28 mouse cellular contexts compared by ENCODE assay signal in the genomic region with DNA sequence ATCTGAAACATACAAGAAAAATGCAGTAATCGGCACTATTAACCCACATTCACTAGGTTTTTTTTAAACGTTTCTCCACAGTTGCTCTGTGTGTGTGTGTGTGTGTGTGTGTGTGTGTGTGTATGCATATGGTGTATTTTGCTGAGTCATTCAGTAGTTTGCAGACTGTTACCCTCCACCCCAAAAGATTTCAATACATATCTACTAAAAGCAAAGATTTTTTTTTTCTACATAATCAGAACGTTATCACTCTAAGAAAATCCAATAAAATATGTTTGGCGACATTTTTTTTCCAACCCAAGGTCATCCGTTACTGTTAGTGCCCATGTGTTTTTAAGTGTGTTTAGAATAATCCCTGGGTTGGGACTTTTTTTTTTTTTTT. TPM values are rescaled to one million over a fixed set of nuclear protein-coding genes. Genes with fewer than 3 reads are reported as not detected.
DNase-seq lines count a peak whose midpoint lies in the region; ATAC-seq and TF ChIP-seq lines count a peak whose summit lies in the region.
"Had no signal": no experiment of that assay in that cellular context is flagged by ENCODE, and none has a peak within 500 bp of the region (broad histone marks: within the 10 kb centered on the region; RNA-seq: fewer than 3 reads in every experiment).

No protein-coding gene starts in this region.

- peak; percentile 84 for DNase-seq in midbrain, embryonic 11.5 days (ENCODE audit: low spot score, missing footprints)
- DNase-seq in midbrain, embryonic 10.5 days (ENCODE audit: low spot score), result no peak
- peak; percentile 7 for DNase-seq in MN1 (ENCODE audit: low spot score)
- no peak for DNase-seq in layer of hippocampus, postnatal 25 days (ENCODE audit: extremely low spot score in 1 of 2, low spot score in 1 of 2)
- DNase-seq: adrenal gland, adult 8-10 months; adrenal gland, postnatal 25 days; cerebellum, adult 11-12 months; cerebellum, adult 8-10 months; cerebellum, postnatal 10 days; cerebellum, postnatal 36 days; embryo, embryonic 11 days; gastrocnemius, postnatal 25 days; heart, adult 18-20 months; heart, postnatal 10 days; heart, postnatal 36 days had no signal

- H3K27ac ChIP-seq in midbrain, embryonic 11.5 days (ENCODE audit: low read depth, low read length), result no peak overlapping the region
- H3K27ac ChIP-seq in midbrain, embryonic 10.5 days (replicated peaks), result no peak overlapping the region
- peak overlapping the region; percentile 16 for H3K27ac ChIP-seq in ES-Bruce4 (ENCODE audit: insufficient read depth, low read length)
- H3K27ac ChIP-seq: embryonic facial prominence, embryonic 10.5 days; embryonic facial prominence, embryonic 13.5 days; forebrain, embryonic 12.5 days; heart, embryonic 15.5 days had no signal

- H3K4me1 ChIP-seq in midbrain, embryonic 11.5 days (ENCODE audit: control insufficient read depth, insufficient read depth, low read length), result peaks cover 2% of the 10 kb centered on the region; the same call in 1 of the 2 replicates
- H3K4me1 ChIP-seq in midbrain, embryonic 10.5 days, result peaks cover 15% of the 10 kb centered on the region
- H3K4me1 ChIP-seq in ES-Bruce4 (ENCODE audit: control insufficient read depth, insufficient read depth, low read length), result no peaks in the 10 kb centered on the region

- H3K4me3 ChIP-seq in midbrain, embryonic 11.5 days (ENCODE audit: low read depth, low read length), result no peak overlapping the region
- no peak overlapping the region for H3K4me3 ChIP-seq in midbrain, embryonic 10.5 days
- H3K4me3 ChIP-seq in ES-Bruce4 (ENCODE audit: low read depth, low read length), result no peak overlapping the region
- H3K4me3 ChIP-seq: erythroblast, embryonic 14.5 days had no signal

- H3K27me3 ChIP-seq in midbrain, embryonic 11.5 days (ENCODE audit: control insufficient read depth, insufficient read depth, low read length), result no peaks in the 10 kb centered on the region; the same call in 1 of the 2 replicates
- peaks cover 10% of the 10 kb centered on the region for H3K27me3 ChIP-seq in midbrain, embryonic 10.5 days (ENCODE audit: low read depth, poor library complexity, severe bottlenecking)
- no peaks in the 10 kb centered on the region for H3K27me3 ChIP-seq in ES-Bruce4 (ENCODE audit: control insufficient read depth, insufficient read depth, low read length, poor library complexity, severe bottlenecking)
- H3K27me3 ChIP-seq: embryonic facial prominence, embryonic 13.5 days; forebrain, embryonic 12.5 days; forebrain, embryonic 15.5 days; heart, embryonic 12.5 days; heart, embryonic 15.5 days; hindbrain, embryonic 13.5 days had no signal

- ATAC-seq in midbrain, embryonic 11.5 days (ENCODE audit: low FRiP score), result no peak
- ATAC-seq in megakaryocyte-erythroid progenitor cell, adult 5-6 weeks (replicated peaks; ENCODE audit: low FRiP score, low TSS enrichment, poor library complexity, severe bottlenecking), result no peak
- ATAC-seq: activated CD4-positive, CD25-positive, alpha-beta regulatory T cell, adult 4 months; forebrain, embryonic 15.5 days; hindbrain, embryonic 16.5 days had no signal

- no peaks in the 10 kb centered on the region for H3K9me3 ChIP-seq in midbrain, embryonic 11.5 days (ENCODE audit: control insufficient read depth, low read length)
- H3K9me3 ChIP-seq in midbrain, embryonic 10.5 days (replicated peaks), result no peaks in the 10 kb centered on the region
- H3K9me3 ChIP-seq in ES-Bruce4 (replicated peaks; ENCODE audit: control insufficient read depth, insufficient read depth, low read length, poor library complexity, severe bottlenecking), result no peaks in the 10 kb centered on the region
- H3K9me3 ChIP-seq: embryonic facial prominence, embryonic 10.5 days; embryonic facial prominence, embryonic 13.5 days; forebrain, embryonic 12.5 days; forebrain, embryonic 15.5 days; heart, embryonic 12.5 days; heart, embryonic 15.5 days; hindbrain, embryonic 10.5 days; hindbrain, embryonic 13.5 days had no signal

- WGBS in midbrain, embryonic 11.5 days, result 84% methylated on average over 5 of the region's 5 CpGs
- 86% methylated on average over 5 of the region's 5 CpGs for WGBS in midbrain, embryonic 10.5 days

- TF ChIP-seq POLR2A in ES-Bruce4 (IDR thresholded peaks at IDR 0.05; ENCODE audit: insufficient read depth, low read length), result no peak

- no peak overlapping the region for H3K4me2 ChIP-seq in midbrain, embryonic 11.5 days

- TF ChIP-seq EP300 in ES-Bruce4 (IDR thresholded peaks at IDR 0.05; ENCODE audit: insufficient read depth, low read depth, low read length), result no peak

- H3K36me3 ChIP-seq in midbrain, embryonic 11.5 days (ENCODE audit: control insufficient read depth, insufficient read depth, low read length), result no peaks in the 10 kb centered on the region
- no peaks in the 10 kb centered on the region for H3K36me3 ChIP-seq in midbrain, embryonic 10.5 days
- no peaks in the 10 kb centered on the region for H3K36me3 ChIP-seq in ES-Bruce4 (ENCODE audit: control insufficient read depth, insufficient read depth, low read length, poor library complexity, severe bottlenecking)
- H3K36me3 ChIP-seq: embryonic facial prominence, embryonic 10.5 days; embryonic facial prominence, embryonic 13.5 days; forebrain, embryonic 12.5 days; forebrain, embryonic 15.5 days; heart, embryonic 12.5 days; heart, embryonic 15.5 days; hindbrain, embryonic 10.5 days; hindbrain, embryonic 13.5 days had no signal

- H3K9ac ChIP-seq in midbrain, embryonic 11.5 days (ENCODE audit: low read length), result no peak overlapping the region
- H3K9ac ChIP-seq in ES-Bruce4 (ENCODE audit: low read depth, poor library complexity, severe bottlenecking), result 0 out of 2 replicates have a peak overlapping the region, but pooled peaks have one; percentile 84

- no peak for TF ChIP-seq CTCF in ES-Bruce4 (IDR thresholded peaks at IDR 0.05; ENCODE audit: low read depth, low read length)

RNA-seq across cellular contexts. Expression of a gene that starts 7.4 kb away (rescaled TPM):
- 59.5 and 62.1 TPM in 2 replicates for polyA plus RNA-seq in midbrain, embryonic 11.5 days (2014; fragmentation: Nextera tagmentation; extraction: Ambion mirVana)
- polyA plus RNA-seq in midbrain, embryonic 10.5 days (2016; fragmentation: Nextera tagmentation; extraction: Ambion mirVana), result 47.9 and 58.8 TPM in 2 replicates
- 64.8 and 71.2 TPM in 2 replicates for polyA plus RNA-seq in ES-Bruce4 (2011; ENCODE audit: insufficient read depth, insufficient read length, low read depth, missing spikeins)
- total RNA-seq in megakaryocyte-erythroid progenitor cell, adult 5-6 weeks (2014; fragmentation: Nextera tagmentation), result 14.0 and 18.2 TPM in 2 replicates
- 15.2 and 20.5 TPM in 2 replicates for total RNA-seq in megakaryocyte-erythroid progenitor cell, adult 5-6 weeks (2017)
- 100 to 1,000 TPM; 142 to 149 TPM for total RNA-seq in layer of hippocampus, postnatal 25 days (2021)

Comparison
In these comparisons a context has a peak if more than half of its experiments do, and no peak if none do; other contexts are left out.
1. DNase-seq: peak in midbrain, embryonic 11.5 days (single experiment) and MN1 (single experiment); none in midbrain, embryonic 10.5 days (single experiment) and layer of hippocampus, postnatal 25 days (0 of 2).